Mouse (Mus musculus) gastrocnemius, postnatal 10 days (tissue): ENCODE measurements around the gene Crybb2. TPM values are rescaled to one million over a fixed set of nuclear protein-coding genes. Genes with fewer than 3 reads are reported as not detected.
A peak's percentile ranks its signal among the peaks of the same experiment; 100 is the strongest.
"Not testable (repeated sequence)": the region's sequence is repeated elsewhere in the genome, so short reads cannot be mapped to it uniquely, and the experiment has no call there.

ENCODE experiments used
- DNase-seq: peaks from one replicate; pipeline ENCODE4 v3.0.0; 2021; ENCODE audit warnings: mixed read lengths
- long read RNA-seq, 2 experiments: library from polyadenylated mRNA; stranded (forward); transcript quantifications; one replicate each; pipeline ENCODE4 v2.0.0; 2021
- total RNA-seq, 2 experiments: library from RNA; stranded (reverse); gene quantifications; 2 replicates each; pipeline ENCODE4 v1.2.3; 2021

Crybb2 gene
- not detected for total RNA-seq
- long read RNA-seq, experiment 1: 0 reads
- long read RNA-seq, experiment 2: 0 reads

GRCm38 (mm10) chr5:113070017-113070416, at the start of gene Crybb2:
Gene Crybb2 (minus strand): TSS chr5:113070117.
- DNase-seq: no peak

- DNase-seq: no peak
Measured at GRCm38 (mm10) chr5:113119291-113119690, 49.4 kb upstream of the Crybb2 start.

GRCm38 (mm10) chr5:113118695-113119094, 48.8 kb upstream of the Crybb2 start:
- DNase-seq: no peak

- no peak for DNase-seq
Measured at GRCm38 (mm10) chr5:113117361-113117760, 47.4 kb upstream of the Crybb2 start.

- no peak for DNase-seq
Measured at GRCm38 (mm10) chr5:113115896-113116295, 46.0 kb upstream of the Crybb2 start.

- DNase-seq: no peak
Measured at GRCm38 (mm10) chr5:113114264-113115225, 44.6 kb upstream of the Crybb2 start.

GRCm38 (mm10) chr5:113113120-113113519, 43.2 kb upstream of the Crybb2 start:
- no peak for DNase-seq

GRCm38 (mm10) chr5:113111336-113111735, 41.4 kb upstream of the Crybb2 start:
- no peak for DNase-seq

GRCm38 (mm10) chr5:113110929-113111328, 41.0 kb upstream of the Crybb2 start:
- no peak for DNase-seq

GRCm38 (mm10) chr5:113109651-113110050, 39.7 kb upstream of the Crybb2 start:
- DNase-seq: not testable (repeated sequence)

- no peak for DNase-seq
Measured at GRCm38 (mm10) chr5:113108165-113108764, 38.3 kb upstream of the Crybb2 start.

- no peak for DNase-seq
Measured at GRCm38 (mm10) chr5:113107709-113108108, 37.8 kb upstream of the Crybb2 start.

- DNase-seq: no peak
Measured at GRCm38 (mm10) chr5:113106594-113106993, 36.7 kb upstream of the Crybb2 start.

- DNase-seq: no peak
Measured at GRCm38 (mm10) chr5:113105481-113105880, 35.6 kb upstream of the Crybb2 start.

- DNase-seq: no peak
Measured at GRCm38 (mm10) chr5:113105035-113105434, 35.1 kb upstream of the Crybb2 start.

GRCm38 (mm10) chr5:113102455-113102854, 32.5 kb upstream of the Crybb2 start:
- DNase-seq: no peak

- no peak for DNase-seq
Measured at GRCm38 (mm10) chr5:113101457-113101856, 31.5 kb upstream of the Crybb2 start.

GRCm38 (mm10) chr5:113100422-113100821, 30.5 kb upstream of the Crybb2 start:
- DNase-seq: no peak

- peak; percentile 95 for DNase-seq
Measured at GRCm38 (mm10) chr5:113099546-113099945, 29.6 kb upstream of the Crybb2 start.

GRCm38 (mm10) chr5:113097551-113097950, 27.6 kb upstream of the Crybb2 start:
- no peak for DNase-seq

- no peak for DNase-seq
Measured at GRCm38 (mm10) chr5:113095456-113095855, 25.5 kb upstream of the Crybb2 start.

GRCm38 (mm10) chr5:113092406-113092805, 22.5 kb upstream of the Crybb2 start:
- DNase-seq: no peak

GRCm38 (mm10) chr5:113091162-113091561, 21.2 kb upstream of the Crybb2 start:
- peak; percentile 62 for DNase-seq
